Mouse (Mus musculus): ENCODE measurements at regions not wholly inside any gene's neighbourhood (a gene's known extent, or its start where the extent isn't known, plus 50 kb on each side); places are given as distances from the start of the nearest gene placed in this dataset.

DNA sequence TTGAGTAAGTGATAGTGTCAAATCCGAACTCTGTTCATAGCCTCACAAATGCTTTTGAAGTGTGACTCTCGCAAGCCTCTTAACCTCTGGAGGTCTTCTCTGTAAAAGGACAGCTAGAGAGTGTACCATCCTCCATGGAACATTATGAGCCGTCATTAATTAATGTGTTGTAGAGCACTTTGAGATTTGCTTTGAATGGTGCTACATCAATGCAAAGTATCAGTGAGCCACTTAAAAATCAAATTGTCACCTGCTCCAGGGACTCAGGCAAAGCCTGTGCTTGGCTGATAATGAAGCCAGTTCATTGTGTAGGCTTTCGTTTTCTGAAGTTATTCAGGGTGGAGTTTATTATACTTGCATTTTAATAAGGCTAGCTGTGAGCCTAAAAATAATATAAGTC is 801.8 kb upstream of the B3galt2 start:
- DNase-seq = no peak

DNA sequence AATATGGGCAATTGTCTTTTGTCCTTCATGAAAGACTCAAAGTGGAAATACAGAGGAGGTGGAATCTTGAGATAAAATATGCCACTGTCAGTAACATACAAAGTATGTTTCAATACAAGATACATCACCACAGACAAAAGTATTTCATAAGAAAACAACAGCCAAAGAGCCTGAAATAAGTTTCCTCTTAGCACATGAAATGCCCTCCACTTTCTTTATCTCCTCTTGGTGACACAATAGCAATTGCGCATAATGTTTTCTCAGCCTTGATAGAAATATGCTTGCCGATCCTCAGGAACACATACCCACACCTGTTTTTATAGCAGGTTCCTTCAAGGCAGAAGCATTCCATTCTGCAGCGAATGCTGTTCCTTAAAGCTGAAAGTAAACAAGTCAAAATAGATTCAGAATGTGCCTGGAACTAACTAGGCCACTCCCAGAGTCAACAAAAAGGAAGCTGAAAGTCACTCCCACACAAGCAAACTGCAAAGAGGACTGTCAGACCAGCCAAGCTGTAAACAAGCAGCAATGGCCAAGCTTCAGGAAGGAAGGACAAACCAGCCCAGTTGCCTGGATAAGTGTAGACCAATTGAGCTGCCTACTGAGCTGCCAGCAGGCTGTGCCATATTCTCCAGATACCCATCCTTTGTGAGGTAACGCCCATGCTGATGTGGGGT is 773.3 kb upstream of the B3galt2 start:
- no peak for DNase-seq

DNA sequence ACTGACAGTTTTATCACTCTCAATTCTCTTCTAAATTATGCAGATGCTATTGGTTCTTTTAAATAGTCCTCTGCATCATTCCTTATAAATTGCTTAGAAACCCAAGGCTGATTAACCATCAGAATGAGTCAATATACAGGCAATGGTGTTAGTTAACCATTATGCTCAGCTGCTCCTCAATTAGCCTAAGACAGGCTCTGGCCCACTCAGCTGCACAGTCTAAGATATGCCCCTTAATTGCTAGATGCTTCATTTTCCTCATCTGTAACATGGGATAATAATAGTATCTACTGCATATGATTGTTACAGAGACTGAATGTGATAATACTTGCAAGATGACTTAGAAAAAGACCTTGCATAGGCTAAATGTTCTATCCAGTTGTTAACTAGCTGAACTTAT is 748.6 kb upstream of the B3galt2 start:
- DNase-seq = peak in 1 of 2 experiments; percentile 20

DNA sequence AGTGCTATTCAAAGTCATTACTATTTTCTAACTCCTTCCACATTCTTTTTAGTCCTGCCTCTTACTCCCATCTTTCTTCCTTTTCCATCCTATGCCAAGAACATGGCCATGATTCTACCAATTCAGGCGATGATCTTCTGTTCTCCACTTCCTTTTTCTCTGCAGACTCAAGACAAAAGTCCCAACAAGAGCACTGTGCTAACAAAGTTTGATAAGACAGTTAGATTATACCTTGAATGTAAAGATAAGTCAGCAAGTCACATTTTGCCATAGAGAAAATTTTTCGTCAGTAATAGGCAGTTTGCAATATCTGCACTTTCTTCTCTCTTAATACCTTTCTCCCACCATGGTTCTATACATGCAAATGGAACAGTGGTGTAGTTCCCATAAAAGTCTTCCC is 747.3 kb upstream of the B3galt2 start:
- no peak for DNase-seq

DNA sequence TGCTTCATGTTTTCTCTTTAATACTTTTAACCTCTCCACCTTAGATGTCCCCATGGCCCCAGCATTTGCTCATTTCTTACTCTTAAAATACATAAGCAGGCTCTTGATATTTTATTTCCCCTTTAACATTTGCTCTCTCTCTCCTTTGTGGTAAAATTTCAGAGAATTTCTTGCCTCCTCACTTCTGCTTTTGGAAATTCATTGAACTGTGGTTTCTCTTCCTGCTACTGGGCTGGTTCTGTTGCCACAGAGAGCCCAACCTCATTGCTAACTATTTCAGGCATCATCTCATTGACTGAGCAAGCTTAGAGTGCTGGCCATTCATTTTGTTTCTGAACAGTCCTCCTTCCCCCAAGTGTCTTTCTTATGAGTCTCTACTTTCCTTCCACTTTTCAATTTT is 746.3 kb upstream of the B3galt2 start:
- DNase-seq = no peak

- no peak for DNase-seq
Observed at GRCm38 (mm10) chr1:142895081-142895480, 745.4 kb upstream of the B3galt2 start.

DNA sequence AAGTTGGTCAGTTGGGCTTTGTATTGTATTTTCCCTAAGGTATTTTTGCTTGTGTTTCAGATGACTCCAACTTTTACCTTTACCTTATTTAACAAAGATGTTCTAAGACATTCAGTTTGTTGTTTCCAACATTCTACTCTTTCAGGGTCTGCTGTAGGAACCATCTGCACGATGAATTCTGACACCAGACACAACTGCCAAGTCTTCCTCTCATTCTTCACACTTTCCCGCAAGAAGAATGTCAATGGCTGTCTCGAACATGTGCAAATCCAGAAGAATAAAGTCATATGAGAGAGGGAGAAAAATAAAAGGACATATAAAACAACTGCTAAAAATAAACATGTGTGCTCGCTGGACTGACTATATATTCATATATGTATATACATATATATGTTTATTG is 730.6 kb upstream of the B3galt2 start:
- no peak for DNase-seq

- DNase-seq = no peak
Observed at GRCm38 (mm10) chr1:142956686-142957085, 683.8 kb upstream of the B3galt2 start.

DNA sequence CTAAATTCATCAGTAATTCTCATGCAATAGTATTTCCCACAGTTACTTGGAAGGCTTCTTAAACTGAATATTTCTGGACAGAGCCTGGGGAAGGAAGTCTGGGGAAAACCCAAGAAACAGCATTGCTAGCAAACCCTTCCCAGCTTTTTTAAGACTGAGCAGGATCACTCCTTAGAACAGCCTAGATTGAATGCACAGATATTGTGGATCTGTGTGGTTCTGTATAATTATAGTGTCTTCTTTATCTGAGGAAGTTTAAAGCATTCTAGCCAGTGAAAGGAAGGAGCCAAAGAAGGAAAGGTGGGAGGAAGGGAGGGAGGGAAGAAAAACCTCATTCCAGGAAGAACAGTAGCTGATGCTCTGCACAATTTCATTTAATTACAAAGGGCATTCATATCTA is 669.0 kb upstream of the B3galt2 start:
- no peak for DNase-seq

DNA sequence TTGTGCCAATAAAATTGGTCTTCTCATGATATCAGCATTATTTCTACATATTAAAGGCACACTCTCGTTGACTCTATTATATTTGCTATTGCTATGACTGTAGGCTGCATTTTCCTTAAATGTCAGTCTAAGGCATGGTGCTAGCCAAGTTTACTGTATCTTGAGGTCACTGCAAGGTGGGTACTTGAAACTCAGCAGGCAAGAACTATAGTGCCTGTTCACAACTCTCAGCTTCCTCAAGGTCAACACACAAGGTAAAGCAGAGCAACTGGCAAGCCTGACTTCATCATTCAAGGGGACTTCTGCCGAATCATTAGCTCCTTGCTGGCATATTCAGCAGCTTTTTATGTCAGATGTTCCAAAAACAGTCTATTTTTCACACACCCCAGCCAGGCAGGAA is 667.1 kb upstream of the B3galt2 start:
- no peak for DNase-seq

DNA sequence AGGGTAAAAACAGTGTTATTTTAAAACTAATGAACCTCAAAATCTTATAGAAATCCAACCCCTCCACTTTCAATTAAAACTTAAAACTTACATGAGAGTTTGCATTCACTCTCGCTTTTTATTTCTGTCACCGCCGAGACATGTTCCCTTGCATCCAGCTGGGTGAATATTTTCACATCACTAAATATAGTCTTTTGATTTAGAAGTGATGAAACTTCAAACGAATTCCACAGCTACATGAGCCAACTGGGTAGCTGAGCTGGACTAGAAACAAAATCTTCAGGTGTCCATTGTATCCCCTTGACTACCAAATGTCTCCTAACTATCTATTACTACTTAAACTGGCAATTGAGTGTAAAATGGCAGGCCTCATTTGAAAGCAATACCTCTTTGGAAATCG is 657.5 kb upstream of the B3galt2 start:
- DNase-seq = no peak

GRCm38 (mm10) chr1:142983641-142984040 is 656.8 kb upstream of the B3galt2 start:
- no peak for DNase-seq

- DNase-seq = peak in 1 of 2 experiments; percentile 8
Observed at GRCm38 (mm10) chr1:142985516-142985915, 654.9 kb upstream of the B3galt2 start.

DNA sequence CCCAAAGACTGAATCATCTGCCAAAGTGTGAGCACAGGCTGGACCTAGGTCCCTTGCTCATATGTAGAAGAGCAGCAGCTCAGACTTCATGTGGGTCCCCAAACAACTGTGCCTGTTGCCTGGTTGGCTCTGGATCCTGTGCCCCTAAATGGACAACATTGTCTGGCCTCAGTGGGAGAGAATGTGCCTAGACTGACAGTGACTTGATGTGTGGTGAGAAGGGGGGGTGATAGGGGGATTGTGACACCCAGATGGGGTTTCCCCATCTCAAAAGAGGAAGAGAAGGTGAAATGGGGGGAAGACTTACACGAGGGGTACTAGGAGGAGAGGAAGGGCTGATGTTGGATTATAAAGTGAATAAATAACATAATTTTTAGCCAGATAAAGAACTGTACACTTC is 640.2 kb upstream of the B3galt2 start:
- DNase-seq = no peak

DNA sequence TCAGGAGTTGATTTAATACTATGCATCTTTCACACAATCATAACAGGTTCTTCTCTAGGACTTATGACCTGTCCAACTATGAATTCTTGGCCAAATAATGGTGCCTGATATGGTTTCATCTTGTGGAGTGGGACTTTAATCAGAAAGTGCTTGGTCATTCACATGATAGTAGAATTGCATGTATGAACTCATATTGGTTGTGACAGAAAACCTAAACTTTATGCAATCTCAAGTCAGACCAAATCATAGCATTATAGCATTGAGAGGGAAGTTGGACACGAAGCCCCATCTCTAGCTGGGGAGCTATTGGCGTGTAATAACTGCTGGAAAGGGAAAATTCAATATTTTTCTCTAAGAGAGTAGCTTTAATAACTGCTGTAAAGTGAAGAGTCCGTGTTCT is 639.4 kb upstream of the B3galt2 start:
- no peak for DNase-seq

GRCm38 (mm10) chr1:143006045-143006444 is 634.4 kb upstream of the B3galt2 start:
- DNase-seq = no peak

- no peak for DNase-seq
Observed at GRCm38 (mm10) chr1:143019982-143020381, 620.5 kb upstream of the B3galt2 start.

- no peak for DNase-seq
Observed at GRCm38 (mm10) chr1:143053161-143053560, 587.3 kb upstream of the B3galt2 start.

- DNase-seq = no peak
Observed at GRCm38 (mm10) chr1:143053599-143053998, 586.9 kb upstream of the B3galt2 start.

- no peak for DNase-seq
Observed at GRCm38 (mm10) chr1:143054451-143055024, 585.9 kb upstream of the B3galt2 start.

DNA sequence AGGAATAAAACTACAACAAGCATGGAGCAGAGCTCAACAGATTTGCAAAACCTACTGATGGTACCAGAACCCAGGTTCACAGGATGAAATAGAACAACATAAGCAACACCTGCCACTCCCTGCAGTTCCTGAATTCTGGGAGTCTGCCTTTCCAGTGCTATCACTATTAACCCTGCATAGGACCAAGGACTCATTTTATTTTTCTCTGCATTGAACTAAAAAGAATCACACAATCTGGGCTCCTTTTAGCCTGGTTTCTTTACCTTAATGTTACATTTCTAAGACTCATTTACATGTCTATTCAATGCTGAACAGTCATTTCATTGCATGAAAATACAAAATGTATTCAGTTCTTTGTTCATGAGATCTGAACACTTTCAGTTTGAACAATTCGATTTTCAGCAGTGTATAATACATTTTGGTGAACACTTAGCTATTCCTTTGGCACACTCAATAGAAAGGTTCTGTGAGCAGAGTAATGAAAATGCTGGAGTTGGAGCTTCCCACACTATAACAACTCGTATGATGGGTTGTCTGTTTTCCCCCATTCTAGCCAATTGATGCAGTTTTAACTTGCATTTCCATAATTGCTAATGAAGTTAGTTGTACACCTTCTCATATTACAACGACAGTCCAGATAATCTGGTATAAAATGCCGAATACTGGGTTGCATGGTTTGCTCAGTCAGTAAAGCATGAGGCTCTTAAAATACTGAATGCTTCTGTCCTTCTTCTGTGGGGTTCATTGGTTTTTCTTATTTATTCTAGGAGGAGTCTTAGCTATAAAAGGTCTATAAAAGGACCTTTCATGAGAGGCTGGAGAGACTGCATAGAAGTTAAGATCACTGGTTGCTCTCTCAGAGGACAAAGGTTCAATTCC is 579.5 kb upstream of the B3galt2 start:
- no peak for DNase-seq

DNA sequence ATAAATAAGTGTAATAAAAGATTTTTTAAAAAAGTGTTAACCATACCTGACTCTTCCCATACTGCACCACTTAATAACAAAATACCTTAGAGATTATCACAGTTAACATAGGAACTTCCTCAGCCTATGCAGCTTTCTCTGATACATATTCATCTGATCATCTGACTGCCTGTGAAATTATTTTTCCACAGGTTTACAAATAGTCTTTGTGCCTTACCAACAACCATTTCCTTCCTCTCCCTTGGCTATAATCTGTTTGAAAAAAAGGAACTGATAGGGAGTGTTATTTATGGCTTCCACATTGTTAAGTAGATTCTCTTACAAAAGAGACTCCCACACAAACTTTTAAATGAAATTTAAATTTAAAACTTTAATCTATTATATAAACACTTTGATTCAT is 575.0 kb upstream of the B3galt2 start:
- no peak for DNase-seq

DNA sequence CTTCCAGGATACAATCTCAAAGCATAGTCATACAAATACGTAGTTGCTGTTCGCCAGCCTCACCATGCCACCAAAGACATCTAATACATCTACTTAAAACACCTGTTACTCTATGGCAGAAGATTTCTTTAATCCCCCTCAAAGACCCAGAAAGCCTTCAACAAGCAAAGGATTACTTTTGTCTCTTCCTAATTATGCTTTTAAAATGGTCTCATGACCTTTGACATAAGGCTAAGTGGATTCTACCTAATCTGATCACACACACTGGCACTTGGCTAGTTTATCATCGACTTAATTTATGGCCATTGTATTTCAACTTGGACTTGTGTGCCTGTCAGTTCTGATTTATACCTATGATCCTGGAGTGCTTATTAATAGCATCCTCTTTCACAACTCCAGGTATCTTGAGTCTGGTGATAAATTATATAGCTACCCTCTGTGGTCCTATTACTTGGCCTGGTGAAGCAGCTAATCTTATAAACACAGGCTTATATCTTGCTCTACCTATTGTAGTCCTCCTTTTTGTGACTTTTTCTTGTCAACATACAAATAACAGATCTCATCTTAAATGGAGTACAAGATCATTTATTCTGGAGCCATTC is 568.6 kb upstream of the B3galt2 start:
- DNase-seq = no peak

GRCm38 (mm10) chr1:143074999-143075398 is 565.5 kb upstream of the B3galt2 start:
- no peak for DNase-seq

Data from kidney, postnatal 25 days (tissue).